Comparison of ENCODE assay signal across 9 mouse cellular contexts in genomic region chr9:86878716-86879115, GRCm38 (mm10). TPM values are rescaled to one million over a fixed set of nuclear protein-coding genes. Genes with fewer than 3 reads are reported as not detected.
DNase-seq lines count a peak whose midpoint lies in the region; ATAC-seq and TF ChIP-seq lines count a peak whose summit lies in the region.
"Had no signal": no experiment of that assay in that cellular context is flagged by ENCODE, and none has a peak within 500 bp of the region (broad histone marks: within the 10 kb centered on the region; RNA-seq: fewer than 3 reads in every experiment).

No protein-coding gene starts in this region.

- no peak for ATAC-seq in intestine, embryonic 14.5 days (replicated peaks; ENCODE audit: low FRiP score, low TSS enrichment, low read depth)
- no peak for ATAC-seq in intestine, postnatal 0 days
- no peak for ATAC-seq in forebrain, embryonic 13.5 days

- no peak overlapping the region for H3K9ac ChIP-seq in intestine, embryonic 14.5 days (ENCODE audit: low read length)
- no peak overlapping the region for H3K9ac ChIP-seq in intestine, postnatal 0 days (ENCODE audit: low read depth, low read length)
- H3K9ac ChIP-seq in forebrain, embryonic 13.5 days, result peak overlapping the region; percentile 86

- no peaks in the 10 kb centered on the region for H3K36me3 ChIP-seq in intestine, embryonic 14.5 days (ENCODE audit: control insufficient read depth, insufficient read depth, low read length)
- no peaks in the 10 kb centered on the region for H3K36me3 ChIP-seq in intestine, postnatal 0 days (ENCODE audit: control insufficient read depth, insufficient read depth)
- H3K36me3 ChIP-seq in forebrain, embryonic 13.5 days (ENCODE audit: poor library complexity, severe bottlenecking), result no peaks in the 10 kb centered on the region
- H3K36me3 ChIP-seq in midbrain, embryonic 10.5 days, result no peaks in the 10 kb centered on the region

- no peak overlapping the region for H3K27ac ChIP-seq in intestine, embryonic 14.5 days (ENCODE audit: low read depth)
- no peak overlapping the region for H3K27ac ChIP-seq in intestine, postnatal 0 days (ENCODE audit: low read depth, low read length)
- H3K27ac ChIP-seq in cortical plate, adult 2 months (ENCODE audit: insufficient read depth, low read length), result no peak overlapping the region
- no peak overlapping the region for H3K27ac ChIP-seq in forebrain, embryonic 13.5 days
- H3K27ac ChIP-seq in midbrain, embryonic 10.5 days (replicated peaks), result no peak overlapping the region; the same call in 1 of the 2 replicates

- TF ChIP-seq CTCF in intestine, postnatal 0 days (IDR thresholded peaks at IDR 0.05; ENCODE audit: low read depth), result no peak
- TF ChIP-seq CTCF in cortical plate, adult 2 months (IDR thresholded peaks at IDR 0.05; ENCODE audit: extremely low read depth, insufficient read depth, low read length), result no peak

- H3K4me3 ChIP-seq in intestine, embryonic 14.5 days (ENCODE audit: low read depth, low read length), result peak overlapping the region; percentile 60; the same call in 1 of the 2 replicates
- no peak overlapping the region for H3K4me3 ChIP-seq in intestine, postnatal 0 days (ENCODE audit: low read depth, low read length)
- peak overlapping the region; percentile 96 for H3K4me3 ChIP-seq in cortical plate, adult 2 months (ENCODE audit: insufficient read depth, low read length)
- peak overlapping the region; percentile 77 for H3K4me3 ChIP-seq in forebrain, embryonic 13.5 days
- peak overlapping the region; percentile 80 for H3K4me3 ChIP-seq in midbrain, embryonic 10.5 days

- TF ChIP-seq POLR2A in cortical plate, adult 2 months (IDR thresholded peaks at IDR 0.05; ENCODE audit: extremely low read depth, insufficient read depth, low read length), result no peak

- no peaks in the 10 kb centered on the region for H3K9me3 ChIP-seq in intestine, embryonic 14.5 days (ENCODE audit: control insufficient read depth, low read length)
- H3K9me3 ChIP-seq in intestine, postnatal 0 days (ENCODE audit: control insufficient read depth), result no peaks in the 10 kb centered on the region
- no peaks in the 10 kb centered on the region for H3K9me3 ChIP-seq in forebrain, embryonic 13.5 days (replicated peaks)
- no peaks in the 10 kb centered on the region for H3K9me3 ChIP-seq in midbrain, embryonic 10.5 days (replicated peaks)

- no peaks in the 10 kb centered on the region for H3K4me1 ChIP-seq in intestine, embryonic 14.5 days (replicated peaks; ENCODE audit: control insufficient read depth, insufficient read depth, low read length)
- no peaks in the 10 kb centered on the region for H3K4me1 ChIP-seq in intestine, postnatal 0 days (replicated peaks; ENCODE audit: control insufficient read depth, insufficient read depth, low read length)
- H3K4me1 ChIP-seq in cortical plate, adult 2 months (ENCODE audit: control insufficient read depth, insufficient read depth, low read length), result no peaks in the 10 kb centered on the region; the same call in 1 of the 2 replicates
- peaks cover 17% of the 10 kb centered on the region for H3K4me1 ChIP-seq in forebrain, embryonic 13.5 days
- peaks cover 23% of the 10 kb centered on the region for H3K4me1 ChIP-seq in midbrain, embryonic 10.5 days

- WGBS in intestine, embryonic 14.5 days, result 58% methylated on average over 6 of the region's 6 CpGs
- WGBS in intestine, postnatal 0 days, result 73% methylated on average over 6 of the region's 6 CpGs
- WGBS in forebrain, embryonic 13.5 days, result 67% methylated on average over 6 of the region's 6 CpGs
- whole genome bisulfite sequencing in midbrain, embryonic 10.5 days, result 75% methylated on average over 6 of the region's 6 CpGs

- no peak overlapping the region for H3K4me2 ChIP-seq in intestine, embryonic 14.5 days (ENCODE audit: low read length)
- no peak overlapping the region for H3K4me2 ChIP-seq in intestine, postnatal 0 days (replicated peaks; ENCODE audit: low read depth)
- peak overlapping the region; percentile 92 for H3K4me2 ChIP-seq in forebrain, embryonic 13.5 days

- H3K27me3 ChIP-seq in intestine, embryonic 14.5 days (replicated peaks; ENCODE audit: control insufficient read depth, insufficient read depth, low read length), result peaks cover 62% of the 10 kb centered on the region
- H3K27me3 ChIP-seq in intestine, postnatal 0 days (replicated peaks; ENCODE audit: control insufficient read depth, insufficient read depth, low read length), result peaks cover 41% of the 10 kb centered on the region
- H3K27me3 ChIP-seq in forebrain, embryonic 13.5 days, result peaks cover 15% of the 10 kb centered on the region
- H3K27me3 ChIP-seq in midbrain, embryonic 10.5 days (ENCODE audit: low read depth, poor library complexity, severe bottlenecking), result peaks cover 63% of the 10 kb centered on the region

- DNase-seq in intestine, embryonic 14.5 days (ENCODE audit: low spot score), result no peak
- DNase-seq in midbrain, embryonic 10.5 days (ENCODE audit: low spot score), result no peak
- no peak for DNase-seq in adrenal gland, adult 18-20 months (ENCODE audit: low spot score in 2 of 2)
- DNase-seq in adrenal gland, postnatal 4 days (ENCODE audit: low spot score in 2 of 2), result no peak
- DNase-seq in testis, postnatal 10 days (ENCODE audit: low spot score), result no peak
- DNase-seq: kidney, adult 2 months had no signal

RNA-seq across cellular contexts. Expression of gene Snap91, which starts 1.7 kb away (rescaled TPM):
- polyA plus RNA-seq in intestine, embryonic 14.5 days (2014; fragmentation: Nextera tagmentation; extraction: Ambion mirVana), result 4.1 and 4.9 TPM in 2 replicates
- polyA plus RNA-seq in intestine, postnatal 0 days (2015; fragmentation: Nextera tagmentation; extraction: Ambion mirVana), result 3.7 and 4.0 TPM in 2 replicates
- 200 and 202 TPM in 2 replicates for polyA plus RNA-seq in cortical plate, adult 2 months (2012; rRNA removed)
- 46.5 and 47.7 TPM in 2 replicates for polyA plus RNA-seq in forebrain, embryonic 13.5 days (2015; fragmentation: Nextera tagmentation; extraction: Ambion mirVana)
- polyA plus RNA-seq in midbrain, embryonic 10.5 days (2016; fragmentation: Nextera tagmentation; extraction: Ambion mirVana), result 6.5 and 14.5 TPM in 2 replicates
- 10 to 100 TPM; 25.6 to 38.2 TPM for total RNA-seq in adrenal gland, adult 18-20 months (2021)
- total RNA-seq in adrenal gland, postnatal 4 days (2021), result 10 to 100 TPM; 33.1 to 36.8 TPM
